Mouse (Mus musculus) ES-E14 (cell line): ENCODE measurements around the gene St3gal4. TPM values are rescaled to one million over a fixed set of nuclear protein-coding genes. Genes with fewer than 3 reads are reported as not detected.

Source experiments
- DNase-seq: peaks from one replicate; pipeline ENCODE4 v3.0.0-alpha.2; 2013; ENCODE audit warnings: low read depth, low spot score
- H3K27ac ChIP-seq: 2 replicates; pipeline ENCODE4 v1.5.1; 2012; ENCODE audit warnings: low read depth, mild to moderate bottlenecking, low read length, moderate library complexity, mixed read lengths; ENCODE audit not compliant: poor library complexity, insufficient read depth, severe bottlenecking
- H3K36me3 ChIP-seq: 2 replicates; pipeline ENCODE4 v1.6.1; 2012; ENCODE audit warnings: mild to moderate bottlenecking, low read length, moderate library complexity, mixed read lengths; ENCODE audit not compliant: control insufficient read depth, poor library complexity, insufficient read depth, severe bottlenecking
- H3K4me1 ChIP-seq, 2 experiments: fragments of 150-350 bp in 1 of 2; sonication (generic) in 1 of 2; 2 replicates each; pipeline ENCODE4 v1.6.1; 2012; ENCODE audit warnings: low read length in 2 of 2, mild to moderate bottlenecking in 1 of 2, mixed read lengths in 1 of 2; ENCODE audit not compliant: control insufficient read depth in 2 of 2, insufficient read depth in 2 of 2, poor library complexity in 1 of 2
- H3K4me3 ChIP-seq, 2 experiments: fragments of 150-350 bp in 1 of 2; sonication (generic) in 1 of 2; 2 replicates each; pipeline ENCODE4 v1.5.1; 2012; ENCODE audit warnings: low read length in 2 of 2, low read depth in 1 of 2, mild to moderate bottlenecking in 1 of 2, mixed read lengths in 1 of 2; ENCODE audit not compliant: insufficient read depth in 1 of 2, poor library complexity in 1 of 2, severe bottlenecking in 1 of 2
- H3K9ac ChIP-seq: 2 replicates; pipeline ENCODE4 v1.6.1; 2012; ENCODE audit warnings: low read depth, mild to moderate bottlenecking, low read length, mixed read lengths; ENCODE audit not compliant: poor library complexity, insufficient read depth, severe bottlenecking
- H3K9me3 ChIP-seq: fragments of 150-350 bp; sonication (generic); 2 replicates; pipeline ENCODE4 v1.6.1; 2012; ENCODE audit warnings: low read depth, mild to moderate bottlenecking, low read length; ENCODE audit not compliant: control insufficient read depth, insufficient read depth
- CHD2 ChIP-seq: IDR thresholded peaks from 2 replicates; pipeline ENCODE4 v1.6.1; 2014; ENCODE audit warnings: mild to moderate bottlenecking, low read depth, low read length, inconsistent platforms
- HCFC1 ChIP-seq: IDR thresholded peaks from 2 replicates; pipeline ENCODE4 v1.6.1; 2012; ENCODE audit warnings: low read length, inconsistent platforms, borderline replicate concordance; ENCODE audit not compliant: insufficient read depth
- MAFK ChIP-seq: IDR thresholded peaks from 2 replicates; pipeline ENCODE4 v1.6.1; 2014; ENCODE audit warnings: mild to moderate bottlenecking, low read depth, low read length, inconsistent platforms; ENCODE audit not compliant: insufficient read depth
- ZC3H11A ChIP-seq: IDR thresholded peaks from 2 replicates; pipeline ENCODE4 v1.6.1; 2012; ENCODE audit warnings: low read depth, mild to moderate bottlenecking, inconsistent platforms, low read length, borderline replicate concordance
- ZNF384 ChIP-seq: IDR thresholded peaks from 2 replicates; pipeline ENCODE4 v1.6.1; 2012; ENCODE audit warnings: low read depth, low read length, inconsistent platforms
- in situ Hi-C, 2 experiments: fragments of 600-800 bp; cut with MboI; formaldehyde crosslinking; loops; one replicate each; pipeline ENCODE4 v1.15.1; 2025; ENCODE audit warnings: low sequenced_read_pairs in 2 of 2, inconsistent platforms in 1 of 2; ENCODE audit not compliant: unreplicated experiment in 2 of 2
- total RNA-seq: library from RNA; depleted of rRNA; stranded (reverse); fragments of 300-350 nt; gene quantifications from 2 replicates; pipeline ENCODE4 v1.2.3, GENCODE M21; 2012

The St3gal4 gene
- total RNA-seq, 1 experiment: 9.7 TPM

- no peak for TF ChIP-seq ZC3H11A
- TF ChIP-seq MAFK: no peak
- TF ChIP-seq HCFC1: no peak
- TF ChIP-seq ZNF384: no peak
- no peak for TF ChIP-seq CHD2
Observed at GRCm38 (mm10) chr9:35051666-35052065, 67.4 kb downstream of the St3gal4 start.

DNA sequence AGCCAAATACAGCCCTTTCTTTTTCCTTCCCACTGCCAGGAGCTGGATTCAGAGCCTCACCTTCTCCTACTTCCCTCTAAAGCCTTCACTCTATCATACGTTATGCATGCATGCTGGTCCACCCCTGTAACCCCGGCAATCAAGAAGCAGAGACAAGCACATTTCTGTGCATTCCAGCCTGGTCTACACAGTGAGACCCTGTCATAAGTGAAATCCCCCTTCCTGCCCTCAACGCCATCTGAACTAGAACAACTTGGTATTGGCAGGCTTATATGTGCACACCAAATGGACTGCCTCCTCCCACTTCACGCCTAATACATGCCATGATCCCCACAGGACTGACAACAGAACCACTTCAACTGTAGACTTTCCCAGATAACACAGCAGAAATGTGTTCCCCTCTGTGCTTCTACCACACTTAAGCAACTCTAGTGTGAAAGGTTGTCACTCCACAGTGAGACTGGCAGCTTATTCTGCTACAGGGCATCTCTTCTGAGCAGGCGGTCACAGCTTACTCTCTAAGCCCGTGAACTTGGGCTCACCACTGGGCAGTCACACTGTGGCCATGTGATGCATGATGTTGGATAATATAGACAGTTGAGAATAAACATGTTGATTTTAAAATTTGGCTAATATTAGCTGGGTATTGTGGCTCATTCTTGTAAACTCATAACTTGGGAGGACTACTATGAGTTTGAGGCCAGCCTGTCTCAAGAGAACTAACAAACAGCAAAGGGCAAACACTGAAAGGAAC lies 68.2 kb downstream of the St3gal4 start:
- no peak overlapping the region for H3K9ac ChIP-seq
- H3K4me3 ChIP-seq: no peak overlapping the region
- in situ Hi-C loops: no loop called here
- no peaks in the 10 kb centered on the region for H3K9me3 ChIP-seq
- DNase-seq: no peak
- TF ChIP-seq HCFC1 (no peak), ZNF384 (no peak), ZC3H11A (no peak), CHD2 (no peak), MAFK (no peak)
- H3K4me1 ChIP-seq: no peaks in the 10 kb centered on the region
- peaks cover 10% of the 10 kb centered on the region for H3K36me3 ChIP-seq
- no peak overlapping the region for H3K27ac ChIP-seq

More at GRCm38 (mm10) chr9:35051666-35052065, 67.4 kb downstream of the St3gal4 start:
- H3K4me3 ChIP-seq: no peak overlapping the region
- H3K36me3 ChIP-seq: peaks cover 10% of the 10 kb centered on the region
- H3K4me1 ChIP-seq: no peaks in the 10 kb centered on the region
- H3K9me3 ChIP-seq: no peaks in the 10 kb centered on the region
- H3K27ac ChIP-seq: no peak overlapping the region
- H3K9ac ChIP-seq: no peak overlapping the region
- in situ Hi-C loops: no loop called here
- no peak for DNase-seq

DNA sequence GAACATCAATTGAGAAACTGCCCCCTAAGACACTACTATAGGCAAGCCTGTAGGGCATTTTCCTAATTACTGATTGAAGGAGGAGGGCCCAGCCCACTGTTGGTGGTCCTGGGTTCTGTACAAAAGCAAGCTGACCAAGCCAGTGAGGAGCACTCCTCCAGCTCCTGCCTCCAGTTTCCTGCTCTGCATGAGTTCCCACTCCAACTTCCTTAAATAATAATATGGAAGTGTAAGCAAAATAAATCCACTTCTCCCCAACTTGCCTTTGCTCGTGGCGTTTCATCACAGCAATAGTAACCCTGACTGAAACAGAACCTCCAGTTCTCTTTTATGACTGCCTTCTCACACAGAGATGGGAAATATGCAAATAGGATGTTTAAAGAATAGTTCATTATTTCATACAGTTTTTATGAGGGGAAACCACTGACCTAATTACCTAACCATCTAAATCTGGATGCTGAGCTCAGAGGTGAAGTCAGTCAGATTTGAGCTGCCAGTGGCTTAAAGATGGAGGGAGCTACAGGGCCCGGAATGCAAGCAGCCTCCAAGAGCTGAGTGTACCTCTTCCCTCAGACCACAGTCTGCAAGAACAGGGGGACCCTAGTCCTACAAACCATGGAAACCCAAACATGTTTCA lies 69.1 kb downstream of the St3gal4 start:
- Histone ChIP-seq H3K4me1 (peaks cover 2 to 5% of the 10 kb centered on the region in 2 experiments; a peak in 1 of 4 replicates), H3K27ac (no peak overlapping the region), H3K36me3 (peaks cover 10% of the 10 kb centered on the region), H3K9ac (no peak overlapping the region), H3K4me3 (no peak overlapping the region), H3K9me3 (no peaks in the 10 kb centered on the region)
- TF ChIP-seq MAFK: no peak
- no peak for TF ChIP-seq HCFC1
- TF ChIP-seq ZNF384: no peak
- no peak for TF ChIP-seq CHD2
- TF ChIP-seq ZC3H11A: no peak
- in situ Hi-C loops: no loop called here
- no peak for DNase-seq

DNA sequence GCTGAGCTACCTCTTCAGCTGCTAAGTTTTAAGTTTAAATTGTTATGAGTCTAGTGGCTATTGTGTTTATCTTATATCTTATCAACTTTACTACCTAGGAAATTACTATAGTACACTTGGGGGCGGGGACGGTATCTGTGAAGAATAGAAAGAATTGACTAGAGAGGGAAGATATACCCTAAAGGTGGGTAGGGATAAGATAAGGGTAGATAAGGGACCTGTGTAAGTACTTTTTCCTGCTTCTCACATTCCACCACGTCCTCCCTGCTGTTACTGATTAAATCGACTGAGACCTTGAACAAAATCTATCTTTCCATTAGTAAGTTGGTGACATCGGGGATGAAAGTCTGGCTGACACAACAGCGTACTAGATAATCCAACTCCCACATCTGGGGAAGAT lies 70.6 kb downstream of the St3gal4 start:
- Histone ChIP-seq H3K4me3 (no peak overlapping the region), H3K27ac (no peak overlapping the region), H3K4me1 (peaks cover 6 to 10% of the 10 kb centered on the region in 2 experiments; a peak in 1 of 4 replicates), H3K36me3 (peaks cover 10% of the 10 kb centered on the region), H3K9me3 (no peaks in the 10 kb centered on the region), H3K9ac (no peak overlapping the region)
- in situ Hi-C loops: no loop called here
- no peak for DNase-seq
- TF ChIP-seq MAFK (no peak), CHD2 (no peak), HCFC1 (no peak), ZNF384 (no peak), ZC3H11A (no peak)
